Mouse (Mus musculus) c-Kit-positive CD71-positive TER-119-negative erythroid progenitor cells, embryonic 14.5 days (primary cell): Measurements from ENCODE around the gene Heatr1.

ENCODE experiments used
- DNase-seq: peaks from one replicate; pipeline ENCODE4 v3.0.0-alpha.2; 2013; ENCODE audit warnings: low read depth

Gene Heatr1

GRCm38 (mm10) chr13:12394609-12395505, at the start of gene Heatr1:
Gene Heatr1, plus strand, starts transcription at chr13:12395027.
- peak; percentile 100 for DNase-seq

GRCm38 (mm10) chr13:12346837-12347236, 48.0 kb upstream of the Heatr1 start:
- DNase-seq = no peak

- DNase-seq = no peak
These were observed 45.5 kb upstream of the Heatr1 start for GRCm38 (mm10) chr13:12349197-12349824.

- no peak for DNase-seq
These were observed 38.6 kb upstream of the Heatr1 start for GRCm38 (mm10) chr13:12356184-12356583.

GRCm38 (mm10) chr13:12357554-12357953, 37.3 kb upstream of the Heatr1 start:
- no peak for DNase-seq

GRCm38 (mm10) chr13:12361486-12361885, 33.3 kb upstream of the Heatr1 start:
- no peak for DNase-seq

GRCm38 (mm10) chr13:12369041-12369621, 25.7 kb upstream of the Heatr1 start:
- no peak for DNase-seq

GRCm38 (mm10) chr13:12369930-12370329, 24.9 kb upstream of the Heatr1 start:
- DNase-seq = no peak

- DNase-seq = no peak
These were observed 22.1 kb upstream of the Heatr1 start for GRCm38 (mm10) chr13:12372755-12373154.

- DNase-seq = no peak
These were observed 18.0 kb upstream of the Heatr1 start for GRCm38 (mm10) chr13:12376778-12377177.

GRCm38 (mm10) chr13:12384796-12385195, 10.0 kb upstream of the Heatr1 start:
- no peak for DNase-seq

- DNase-seq = peak; percentile 22
These were observed 8.5 kb upstream of the Heatr1 start for GRCm38 (mm10) chr13:12386286-12386685.

GRCm38 (mm10) chr13:12395571-12395970, 744 bp downstream of the Heatr1 start:
- peak; percentile 35 for DNase-seq

GRCm38 (mm10) chr13:12408343-12409066, 13.7 kb downstream of the Heatr1 start:
- no peak for DNase-seq

- peak; percentile 36 for DNase-seq
These were observed 17.2 kb downstream of the Heatr1 start for GRCm38 (mm10) chr13:12412016-12412415.

- no peak for DNase-seq
These were observed 25.8 kb downstream of the Heatr1 start for GRCm38 (mm10) chr13:12420596-12420995.

- no peak for DNase-seq
These were observed 33.7 kb downstream of the Heatr1 start for GRCm38 (mm10) chr13:12428556-12428955.

- no peak for DNase-seq
These were observed 39.0 kb downstream of the Heatr1 start for GRCm38 (mm10) chr13:12433843-12434242.

GRCm38 (mm10) chr13:12439586-12439985, 44.8 kb downstream of the Heatr1 start:
- no peak for DNase-seq

- no peak for DNase-seq
These were observed 46.0 kb downstream of the Heatr1 start for GRCm38 (mm10) chr13:12440813-12441212.

GRCm38 (mm10) chr13:12442008-12442587, 47.3 kb downstream of the Heatr1 start:
- DNase-seq = no peak

- DNase-seq = no peak
These were observed 58.3 kb downstream of the Heatr1 start for GRCm38 (mm10) chr13:12453150-12453549.
